Mouse (Mus musculus) cortical plate, adult 2 months (tissue): ENCODE data around the gene Cenpb.

Experiments
- CTCF ChIP-seq: fragments of 200-500 bp; IDR thresholded peaks from 2 replicates; pipeline ENCODE4 v1.5.1; 2011; ENCODE audit warnings: mild to moderate bottlenecking, control low read depth, low read length; ENCODE audit not compliant: insufficient read depth; ENCODE audit errors: extremely low read depth
- POLR2A ChIP-seq: fragments of 200-500 bp; IDR thresholded peaks from 2 replicates; pipeline ENCODE4 v1.6.1; 2011; ENCODE audit warnings: mild to moderate bottlenecking, low read length, control low read depth; ENCODE audit not compliant: insufficient read depth; ENCODE audit errors: extremely low read depth

GRCm38 (mm10) chr2:131205521-131206182 is 25.8 kb upstream of the Cenpb start:
- TF ChIP-seq CTCF (no peak), POLR2A (no peak)
